Mouse (Mus musculus): ENCODE measurements around the gene Prl8a1. TPM values are rescaled to one million over a fixed set of nuclear protein-coding genes. Genes with fewer than 3 reads are reported as not detected.

The Prl8a1 gene
- not detected in 2 replicates for polyA plus RNA-seq (2016; fragmentation: Nextera tagmentation; extraction: Ambion mirVana)

- no peak within 1 kb of the TSS for H3K4me3 ChIP-seq (replicated peaks)
- H3K27ac ChIP-seq: no peak within 1 kb of the TSS
- H3K36me3 ChIP-seq: no peaks in the 10 kb centered on the region
- WGBS: 82% methylated on average over 2 of the region's 2 CpGs
- H3K27me3 ChIP-seq: no peaks in the 10 kb centered on the region
- H3K4me1 ChIP-seq (replicated peaks): no peaks in the 10 kb centered on the region
- H3K4me2 ChIP-seq: no peak within 1 kb of the TSS
- ATAC-seq (ENCODE audit: insufficient number of reproducible peaks, insufficient read depth, low FRiP score, low TSS enrichment, low read depth): no peak
- H3K9me3 ChIP-seq: no peaks in the 10 kb centered on the region
- no peak within 1 kb of the TSS for H3K9ac ChIP-seq (replicated peaks)
These were observed at the start of gene Prl8a1 for GRCm38 (mm10) chr13:27582071-27582470. Gene Prl8a1 (minus strand): TSS chr13:27582171.

GRCm38 (mm10) chr13:27610482-27610881 is 28.5 kb upstream of the Prl8a1 start, which contains the start of gene Prl7b1:
Gene Prl7b1 (minus strand): TSS chr13:27610582.
- no peak for ATAC-seq (ENCODE audit: insufficient number of reproducible peaks, insufficient read depth, low FRiP score, low TSS enrichment, low read depth)
- no peak within 1 kb of the TSS for H3K4me2 ChIP-seq
- no peak within 1 kb of the TSS for H3K27ac ChIP-seq
- H3K9me3 ChIP-seq: no peaks in the 10 kb centered on the region
- WGBS: 68% methylated on average over 4 of the region's 4 CpGs
- H3K27me3 ChIP-seq: no peaks in the 10 kb centered on the region
- H3K4me1 ChIP-seq (replicated peaks): no peaks in the 10 kb centered on the region
- no peaks in the 10 kb centered on the region for H3K36me3 ChIP-seq
- H3K9ac ChIP-seq (replicated peaks): no peak within 1 kb of the TSS
- H3K4me3 ChIP-seq (replicated peaks): no peak within 1 kb of the TSS

GRCm38 (mm10) chr13:27564506-27564905 is 17.5 kb downstream of the Prl8a1 start, which contains the start of gene Prl8a9:
Gene Prl8a9 (minus strand): TSS chr13:27564606.
- Histone ChIP-seq H3K4me3 (replicated peaks) (no peak within 1 kb of the TSS), H3K9me3 (no peaks in the 10 kb centered on the region), H3K4me1 (replicated peaks) (no peaks in the 10 kb centered on the region), H3K27ac (no peak within 1 kb of the TSS), H3K27me3 (no peaks in the 10 kb centered on the region), H3K9ac (replicated peaks) (no peak within 1 kb of the TSS), H3K4me2 (no peak within 1 kb of the TSS), H3K36me3 (no peaks in the 10 kb centered on the region)
- no peak for ATAC-seq (ENCODE audit: insufficient number of reproducible peaks, insufficient read depth, low FRiP score, low TSS enrichment, low read depth)
- 82% methylated on average over 2 of the region's 2 CpGs for whole genome bisulfite sequencing

GRCm38 (mm10) chr13:27553336-27553735 is 28.6 kb downstream of the Prl8a1 start:
- H3K9ac ChIP-seq (replicated peaks): no peak overlapping the region
- no peak overlapping the region for H3K4me2 ChIP-seq
- H3K27ac ChIP-seq: no peak overlapping the region
- no peaks in the 10 kb centered on the region for H3K36me3 ChIP-seq
- no peaks in the 10 kb centered on the region for H3K9me3 ChIP-seq
- ATAC-seq (ENCODE audit: insufficient number of reproducible peaks, insufficient read depth, low FRiP score, low TSS enrichment, low read depth): no peak
- H3K4me3 ChIP-seq (replicated peaks): no peak overlapping the region
- no peaks in the 10 kb centered on the region for H3K4me1 ChIP-seq (replicated peaks)
- no peaks in the 10 kb centered on the region for H3K27me3 ChIP-seq

Other genes starting within 250 kb of the Prl8a1 start
- not detected in 2 replicates for gene Prl8a2, start 236.5 kb downstream of the Prl8a1 start, polyA plus RNA-seq (2016; fragmentation: Nextera tagmentation; extraction: Ambion mirVana)
- not detected in 2 replicates for gene Prl2b1, start 191.3 kb downstream of the Prl8a1 start, polyA plus RNA-seq (2016; fragmentation: Nextera tagmentation; extraction: Ambion mirVana)
- gene Prl8a6, start 143.5 kb downstream of the Prl8a1 start, polyA plus RNA-seq (2016; fragmentation: Nextera tagmentation; extraction: Ambion mirVana): not detected in 2 replicates
- not detected in 2 replicates for gene Prl8a8, start 69.0 kb downstream of the Prl8a1 start, polyA plus RNA-seq (2016; fragmentation: Nextera tagmentation; extraction: Ambion mirVana)
- gene Prl8a9, start 17.6 kb downstream of the Prl8a1 start, polyA plus RNA-seq (2016; fragmentation: Nextera tagmentation; extraction: Ambion mirVana): not detected in 2 replicates
- gene Prl7b1, start 28.4 kb upstream of the Prl8a1 start, polyA plus RNA-seq (2016; fragmentation: Nextera tagmentation; extraction: Ambion mirVana): not detected in 2 replicates
- gene Prl7a1, start 60.3 kb upstream of the Prl8a1 start, polyA plus RNA-seq (2016; fragmentation: Nextera tagmentation; extraction: Ambion mirVana): not detected in 2 replicates
- gene Prl7a2, start 85.9 kb upstream of the Prl8a1 start, polyA plus RNA-seq (2016; fragmentation: Nextera tagmentation; extraction: Ambion mirVana): not detected in 2 replicates
- not detected in 2 replicates for gene Prl7d1, start 134.6 kb upstream of the Prl8a1 start, polyA plus RNA-seq (2016; fragmentation: Nextera tagmentation; extraction: Ambion mirVana)
- gene Prl7c1, start 198.6 kb upstream of the Prl8a1 start, polyA plus RNA-seq (2016; fragmentation: Nextera tagmentation; extraction: Ambion mirVana): not detected in 2 replicates
- not detected in 2 replicates for gene Prl2a1, start 219.5 kb upstream of the Prl8a1 start, polyA plus RNA-seq (2016; fragmentation: Nextera tagmentation; extraction: Ambion mirVana)